In the genomic region with DNA sequence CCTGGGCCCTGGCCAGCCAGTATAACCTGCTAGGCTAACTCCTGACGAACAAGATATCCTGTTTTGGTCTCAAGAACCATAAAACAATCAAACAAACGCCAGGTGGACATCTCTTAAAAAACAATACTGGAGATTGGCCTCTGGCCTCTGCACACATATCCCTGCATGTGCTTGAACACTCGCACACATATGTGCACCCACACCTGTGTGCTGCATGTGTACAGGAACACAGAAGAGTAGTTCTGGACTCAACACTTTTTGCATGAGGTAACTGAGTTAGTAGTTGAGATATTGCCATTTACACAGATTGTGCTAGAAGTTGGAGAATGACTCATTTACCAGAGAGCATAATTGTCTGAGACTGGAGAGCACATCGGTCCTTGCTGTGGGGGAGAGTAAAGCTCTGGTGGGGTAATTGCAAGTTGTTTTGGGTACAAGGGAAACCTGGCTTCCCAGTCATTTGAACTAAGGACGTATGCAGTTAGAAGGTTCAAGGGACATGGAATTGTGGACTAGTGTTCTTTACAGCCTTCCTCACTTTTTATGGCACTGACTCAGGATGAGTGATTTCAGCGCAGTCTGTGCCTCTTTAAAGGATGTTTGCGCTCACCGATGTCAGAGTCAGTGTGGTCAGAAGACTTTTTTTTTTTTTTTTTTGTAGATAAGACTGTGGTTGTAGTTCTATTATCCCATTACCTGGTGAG, we compare ENCODE assay signal across 26 mouse cellular contexts.
A peak's percentile ranks its signal among the peaks of the same experiment; 100 is the strongest.
DNase-seq lines count a peak whose midpoint lies in the region; ATAC-seq and TF ChIP-seq lines count a peak whose summit lies in the region.
"Had no signal": no experiment of that assay in that cellular context is flagged by ENCODE, and none has a peak within 500 bp of the region (broad histone marks: within the 10 kb centered on the region; RNA-seq: fewer than 3 reads in every experiment).

No protein-coding gene starts in this region.

- no peaks in the 10 kb centered on the region for H3K36me3 ChIP-seq in intestine, embryonic 15.5 days
- no peaks in the 10 kb centered on the region for H3K36me3 ChIP-seq in stomach, postnatal 0 days (ENCODE audit: control insufficient read depth, insufficient read depth, low read length)
- H3K36me3 ChIP-seq: embryonic facial prominence, embryonic 13.5 days; G1E; hindbrain, embryonic 15.5 days; kidney, embryonic 15.5 days; limb, embryonic 12.5 days; midbrain, embryonic 10.5 days had no signal

- H3K4me3 ChIP-seq in layer of hippocampus, adult 2 months, result no peak overlapping the region
- no peak overlapping the region for H3K4me3 ChIP-seq in intestine, embryonic 15.5 days (replicated peaks)
- no peak overlapping the region for H3K4me3 ChIP-seq in stomach, postnatal 0 days (ENCODE audit: low read depth, low read length)
- H3K4me3 ChIP-seq: embryonic facial prominence, embryonic 13.5 days; hindbrain, embryonic 15.5 days; kidney, embryonic 15.5 days; limb, embryonic 12.5 days; midbrain, embryonic 10.5 days had no signal

- intact Hi-C loops in left cerebral cortex, postnatal 36 days (cut with DNase I), result no loop called here

- TF ChIP-seq CTCF in layer of hippocampus, adult 2 months (conservative IDR thresholded peaks at IDR 0.05), result no peak
- TF ChIP-seq CTCF in Patski (IDR thresholded peaks at IDR 0.05), result no peak
- no peak for TF ChIP-seq CTCF in stomach, postnatal 0 days (IDR thresholded peaks at IDR 0.05; ENCODE audit: low read depth)

- no peak for DNase-seq in layer of hippocampus, adult 2 months (ENCODE audit: low spot score in 2 of 2)
- no peak for DNase-seq in layer of hippocampus, adult 18-20 months (ENCODE audit: low spot score in 2 of 2)
- DNase-seq in Patski (ENCODE audit: low read depth, low spot score), result no peak
- no peak for DNase-seq in stomach, postnatal 0 days (ENCODE audit: low spot score)
- no peak for DNase-seq in cerebellum, adult 9-11 months
- DNase-seq in left cerebral cortex, postnatal 36 days (ENCODE audit: low spot score in 2 of 2), result no peak
- no peak for DNase-seq in ovary, postnatal 14 days (ENCODE audit: low spot score)
- DNase-seq: adrenal gland, postnatal 14 days; cerebellum, postnatal 14 days; embryo, embryonic 11 days; gastrocnemius, postnatal 25 days; heart, postnatal 4 days; kidney, adult 11 months; kidney, postnatal 36 days; lung, adult 18-20 months; lung, postnatal 10 days had no signal

- TF ChIP-seq EP300 in stomach, postnatal 0 days (optimal IDR thresholded peaks at IDR 0.05), result no peak

- no peak overlapping the region for H3K4me2 ChIP-seq in intestine, embryonic 15.5 days (replicated peaks)
- H3K4me2 ChIP-seq in stomach, postnatal 0 days (replicated peaks; ENCODE audit: low read depth), result no peak overlapping the region
- H3K4me2 ChIP-seq: embryonic facial prominence, embryonic 13.5 days; hindbrain, embryonic 15.5 days; kidney, embryonic 15.5 days; limb, embryonic 12.5 days; liver, embryonic 11.5 days had no signal

- 42% methylated on average over 8 of the region's 8 CpGs for WGBS in intestine, embryonic 15.5 days
- 71% methylated on average over 8 of the region's 8 CpGs for WGBS in stomach, postnatal 0 days

- H3K27me3 ChIP-seq in Patski, result no peaks in the 10 kb centered on the region
- no peaks in the 10 kb centered on the region for H3K27me3 ChIP-seq in intestine, embryonic 15.5 days (replicated peaks)
- no peaks in the 10 kb centered on the region for H3K27me3 ChIP-seq in stomach, postnatal 0 days (ENCODE audit: control insufficient read depth, insufficient read depth, low read length)
- H3K27me3 ChIP-seq: embryonic facial prominence, embryonic 13.5 days; hindbrain, embryonic 15.5 days; kidney, embryonic 15.5 days; limb, embryonic 12.5 days had no signal

- H3K4me1 ChIP-seq in intestine, embryonic 15.5 days (replicated peaks), result 0 out of 2 replicates have a peak, but pooled peaks cover 3% of the 10 kb centered on the region
- H3K4me1 ChIP-seq in stomach, postnatal 0 days (replicated peaks; ENCODE audit: control insufficient read depth, insufficient read depth), result no peaks in the 10 kb centered on the region
- H3K4me1 ChIP-seq: hindbrain, embryonic 15.5 days; kidney, embryonic 15.5 days had no signal

- H3K27ac ChIP-seq in layer of hippocampus, adult 2 months, result peak overlapping the region; percentile 75
- H3K27ac ChIP-seq in intestine, embryonic 15.5 days, result peak overlapping the region; percentile 2
- H3K27ac ChIP-seq in stomach, postnatal 0 days (replicated peaks), result no peak overlapping the region
- H3K27ac ChIP-seq: embryonic facial prominence, embryonic 13.5 days; hindbrain, embryonic 15.5 days; kidney, embryonic 15.5 days; limb, embryonic 12.5 days; midbrain, embryonic 10.5 days had no signal

- in situ Hi-C loops in Patski (cut with MboI; ENCODE audit: low pct_unique_long_range_greater_than_20kb), result no loop called here

- POLR2A ChIA-PET in Patski (lab: Charles Lee), result no interaction called here

- H3K9me3 ChIP-seq in intestine, embryonic 15.5 days, result no peaks in the 10 kb centered on the region
- no peaks in the 10 kb centered on the region for H3K9me3 ChIP-seq in stomach, postnatal 0 days (ENCODE audit: control insufficient read depth, low read length)
- H3K9me3 ChIP-seq: embryonic facial prominence, embryonic 13.5 days; hindbrain, embryonic 15.5 days; kidney, embryonic 15.5 days; limb, embryonic 12.5 days; midbrain, embryonic 10.5 days had no signal

- CTCF ChIA-PET in Patski (lab: Charles Lee), result no interaction called here

- ATAC-seq in Patski, result peak; percentile 39
- ATAC-seq in intestine, embryonic 15.5 days, result peak; percentile 76
- 0 out of 2 replicates have a peak, but pooled peaks have one; percentile 20 for ATAC-seq in stomach, postnatal 0 days (ENCODE audit: low FRiP score, low TSS enrichment)
- ATAC-seq: forebrain, embryonic 14.5 days; midbrain, embryonic 16.5 days had no signal

- no peak overlapping the region for H3K9ac ChIP-seq in intestine, embryonic 15.5 days
- no peak overlapping the region for H3K9ac ChIP-seq in stomach, postnatal 0 days (ENCODE audit: low read length)
- H3K9ac ChIP-seq: embryonic facial prominence, embryonic 13.5 days; hindbrain, embryonic 15.5 days; kidney, embryonic 15.5 days; limb, embryonic 12.5 days had no signal

Comparison
In these comparisons a context has a peak if more than half of its experiments do, and no peak if none do; other contexts are left out.
1. ATAC-seq: peak in every context shown above with its lines; median percentile 76 in intestine, embryonic 15.5 days; 39 in Patski; 20 in stomach, postnatal 0 days.